Mouse (Mus musculus) regulatory T cell (primary cell): Measurements from ENCODE around the gene Rflnb.

Source experiments
- in situ Hi-C: fragments of 300-600 bp; cut with MboI, MseI; formaldehyde crosslinking; loops from one replicate; pipeline ENCODE4 v1.15.1; 2025; ENCODE audit warnings: high pct_unique_total_duplicates

Rflnb gene

DNA sequence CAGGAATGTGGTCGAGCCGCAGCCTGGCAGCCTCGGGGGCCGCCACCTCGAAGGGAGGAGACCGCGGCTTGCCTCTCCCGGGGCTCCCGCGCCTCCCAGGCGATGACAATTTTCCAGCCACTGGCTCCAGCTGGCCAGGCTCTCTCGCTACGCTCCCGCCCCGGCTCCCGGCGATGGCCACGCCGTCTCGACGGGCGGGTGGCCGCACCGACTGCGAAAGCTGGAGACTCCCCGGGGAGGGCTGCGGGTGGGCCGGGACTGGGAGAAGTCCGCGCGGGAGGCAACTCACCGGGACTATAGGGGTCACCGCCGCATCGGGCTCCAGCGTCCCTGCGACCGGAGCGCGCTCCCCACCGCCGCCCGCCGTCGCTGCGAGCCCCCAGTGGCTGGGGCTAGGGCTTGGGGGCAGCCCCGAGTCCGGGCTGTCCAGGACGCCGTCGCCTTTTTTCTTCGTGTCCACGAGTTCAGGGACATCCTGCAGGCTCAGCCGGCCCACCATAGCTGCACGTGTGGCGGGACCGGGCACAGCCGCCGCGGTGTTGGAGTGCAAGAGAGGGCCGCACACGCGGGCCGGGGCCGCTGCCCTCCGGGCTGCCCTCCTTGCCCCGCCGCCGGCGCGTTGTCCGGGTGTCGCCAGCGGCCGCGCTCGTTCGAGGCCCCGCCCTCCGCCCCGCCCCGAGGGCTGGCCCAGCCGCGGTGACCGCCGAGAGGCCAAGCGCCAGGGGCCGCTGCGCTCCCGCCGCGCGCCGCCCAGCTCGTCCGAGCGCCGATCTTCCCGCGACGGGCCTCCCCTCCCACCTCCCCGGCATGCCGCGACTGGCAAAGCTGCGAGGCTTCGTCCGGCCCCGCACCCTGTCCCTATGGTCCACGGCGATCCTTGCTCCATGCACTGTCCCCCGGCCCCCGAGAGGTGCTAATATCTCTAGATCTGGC is at the start of gene Rflnb:
Gene Rflnb, minus strand, starts transcription at position 644 of the 933 bp plus-strand sequence.
- in situ Hi-C loops: no loop called here

DNA sequence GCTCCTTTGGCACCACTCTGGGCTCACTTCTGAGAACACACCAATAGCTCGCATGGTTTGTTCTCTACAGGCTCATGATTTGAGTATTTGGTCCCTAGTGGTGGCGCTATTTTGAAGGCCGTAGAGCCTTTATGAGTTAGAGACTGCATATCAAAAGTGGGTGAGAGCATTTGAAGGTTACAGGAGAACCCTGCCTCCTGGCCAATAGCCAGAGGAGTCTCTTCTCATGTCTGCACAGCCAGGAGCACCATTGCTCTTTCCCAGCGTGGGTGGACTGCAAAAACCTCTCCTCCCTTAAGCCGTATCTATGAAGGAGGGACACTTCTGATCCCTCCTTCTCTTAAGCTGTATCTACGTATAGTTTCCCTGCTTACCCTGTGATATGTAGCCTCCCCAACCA is 49.8 kb upstream of the Rflnb start:
- in situ Hi-C loops: no loop called here

DNA sequence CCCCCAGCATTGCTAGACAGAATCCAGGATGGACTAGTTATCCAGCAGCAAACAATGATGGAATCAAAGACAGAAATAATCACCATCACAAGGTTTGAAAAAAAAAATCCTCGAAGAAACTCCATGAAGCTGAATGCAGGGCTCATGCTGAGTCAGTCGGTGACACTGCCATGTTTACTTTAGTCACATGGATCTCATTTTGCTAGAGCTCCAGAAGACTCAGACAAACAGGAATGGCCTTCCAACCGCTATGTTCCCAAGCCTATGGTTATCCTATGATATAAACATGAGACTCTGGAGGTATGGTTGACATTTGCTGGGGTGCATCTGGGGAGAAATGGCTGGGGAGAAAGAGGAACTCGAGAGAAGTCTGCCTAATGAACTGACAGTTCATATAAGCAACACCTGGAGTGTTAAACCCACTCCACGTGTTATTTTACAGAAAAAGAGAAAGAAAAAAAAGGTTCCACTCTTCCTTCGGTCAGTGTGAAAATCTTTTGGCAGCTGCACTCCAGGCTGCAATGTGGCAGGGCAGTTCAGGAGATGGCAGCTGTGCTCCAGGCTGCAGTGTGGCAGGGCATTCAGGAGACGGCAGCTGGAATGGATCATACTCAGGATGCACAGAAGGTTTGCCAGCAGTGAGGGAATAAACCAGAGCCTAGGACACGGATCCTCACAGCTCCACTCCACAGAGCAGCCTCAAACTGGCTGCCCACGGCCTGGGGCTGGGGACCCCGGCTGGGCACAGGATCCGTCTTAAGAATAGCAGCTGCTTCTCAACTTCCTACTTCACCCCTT is 46.9 kb upstream of the Rflnb start:
- in situ Hi-C loops: no loop called here

DNA sequence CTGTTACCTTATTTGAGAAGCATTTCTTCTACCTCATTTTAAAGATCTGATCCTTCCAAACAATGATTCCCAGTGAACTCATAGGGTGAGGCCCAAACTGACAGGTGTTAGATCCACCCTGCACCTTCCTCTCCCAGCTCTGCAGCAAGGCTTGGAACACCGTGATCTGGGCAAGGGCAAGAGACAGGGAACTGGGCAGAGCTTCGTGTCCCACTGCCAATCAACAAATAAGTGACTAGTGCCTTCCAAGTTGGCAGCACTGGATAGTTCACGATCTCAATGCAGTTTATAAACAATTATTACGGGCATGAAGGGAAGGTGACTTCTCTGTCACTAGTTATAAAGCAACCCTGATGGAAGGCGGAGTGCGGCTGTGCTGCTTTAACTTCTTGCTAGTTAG is 42.2 kb upstream of the Rflnb start:
- in situ Hi-C loops: no loop called here

DNA sequence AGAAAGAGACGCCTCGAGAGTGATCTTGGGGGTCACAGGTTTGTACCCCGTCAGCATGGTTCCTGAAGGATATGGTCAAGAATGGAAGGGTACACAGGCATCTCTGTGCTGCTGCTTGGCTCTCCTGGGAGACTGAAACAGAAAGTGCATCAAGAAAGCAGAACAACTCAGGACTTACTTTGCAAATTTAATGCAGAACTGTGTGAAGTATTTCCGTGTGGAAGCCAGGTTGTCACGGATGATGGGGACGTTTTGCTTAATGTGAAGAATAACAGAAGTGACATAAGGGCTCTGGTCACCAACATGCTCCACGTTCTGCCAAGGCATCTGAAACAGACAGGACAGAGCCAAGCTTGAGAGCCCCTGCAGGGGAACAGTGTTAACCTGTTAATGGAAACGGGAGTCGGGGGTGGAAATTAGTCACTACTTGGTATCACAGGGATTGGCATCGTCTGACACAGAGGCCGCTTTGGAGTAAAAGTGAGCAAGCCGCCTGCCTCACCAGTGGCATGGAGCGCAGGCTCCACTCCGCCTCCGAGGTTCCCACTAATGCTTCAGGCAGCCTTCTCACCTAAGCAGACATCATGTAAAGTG is 39.1 kb upstream of the Rflnb start:
- in situ Hi-C loops: no loop called here

DNA sequence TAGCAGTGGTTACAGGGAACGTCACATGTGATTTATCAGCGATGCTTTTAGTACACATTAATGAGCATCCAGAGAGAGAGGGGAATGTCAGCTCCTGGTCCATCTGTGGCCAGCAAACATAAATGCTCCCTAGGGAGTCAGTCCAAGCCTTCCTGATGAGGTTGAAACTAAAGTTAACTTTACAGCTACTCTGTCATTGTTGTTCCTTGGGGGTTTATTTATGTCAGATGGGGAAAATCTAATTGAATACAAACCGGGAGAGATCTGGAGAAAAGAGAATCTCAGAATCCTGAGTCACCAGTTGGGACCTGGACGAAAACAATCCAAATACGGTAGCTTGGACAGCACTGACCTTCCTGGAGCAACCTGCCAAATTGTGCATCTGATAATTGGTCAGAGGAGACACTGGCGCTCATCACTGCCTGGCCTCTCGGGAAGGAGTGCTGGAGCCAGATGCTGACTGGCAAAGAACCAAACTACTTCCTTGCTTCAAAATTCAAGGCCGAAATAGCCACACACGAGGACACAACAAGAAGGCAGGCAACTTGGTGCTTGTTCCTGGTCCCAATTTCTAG is 38.0 kb upstream of the Rflnb start:
- in situ Hi-C loops: no loop called here

DNA sequence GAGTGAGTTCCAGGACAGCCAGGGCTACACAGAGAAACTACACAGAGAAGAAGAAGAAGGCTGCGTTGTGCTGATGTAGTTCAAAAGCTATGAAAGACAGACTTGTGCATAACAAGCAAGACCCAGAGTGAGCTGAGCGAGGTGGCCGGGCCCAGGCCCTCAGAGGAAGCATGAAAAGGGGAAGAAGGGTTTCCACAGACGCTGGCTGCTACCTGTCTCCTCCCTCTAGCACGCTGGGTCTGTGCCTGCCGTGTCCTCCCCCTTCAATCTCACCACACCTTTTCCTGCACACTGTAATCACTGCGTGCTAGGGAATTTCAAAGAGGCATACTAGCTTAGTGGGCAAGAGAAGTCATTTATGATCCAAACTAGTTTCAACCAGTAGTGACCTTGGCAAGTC is 36.8 kb upstream of the Rflnb start:
- in situ Hi-C loops: no loop called here

DNA sequence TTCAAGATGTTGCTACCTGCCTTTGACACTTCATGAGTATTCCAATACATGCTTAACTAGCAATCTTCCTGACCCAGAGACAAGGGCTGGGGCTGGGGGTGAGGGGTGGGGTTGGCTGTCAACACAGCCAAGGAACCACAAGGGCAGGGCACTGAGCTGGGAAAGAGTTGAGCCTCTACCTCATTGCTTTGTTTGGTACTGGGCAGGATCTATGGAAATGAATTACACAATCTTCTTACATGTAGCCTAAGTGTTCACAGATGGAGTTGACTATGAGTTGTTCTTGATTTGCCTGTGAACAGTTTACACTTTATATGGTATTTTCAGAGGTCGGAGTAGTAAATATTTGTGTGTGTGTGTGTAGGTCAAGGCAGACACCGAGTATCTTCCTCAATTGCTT is 33.3 kb upstream of the Rflnb start:
- in situ Hi-C loops: no loop called here

DNA sequence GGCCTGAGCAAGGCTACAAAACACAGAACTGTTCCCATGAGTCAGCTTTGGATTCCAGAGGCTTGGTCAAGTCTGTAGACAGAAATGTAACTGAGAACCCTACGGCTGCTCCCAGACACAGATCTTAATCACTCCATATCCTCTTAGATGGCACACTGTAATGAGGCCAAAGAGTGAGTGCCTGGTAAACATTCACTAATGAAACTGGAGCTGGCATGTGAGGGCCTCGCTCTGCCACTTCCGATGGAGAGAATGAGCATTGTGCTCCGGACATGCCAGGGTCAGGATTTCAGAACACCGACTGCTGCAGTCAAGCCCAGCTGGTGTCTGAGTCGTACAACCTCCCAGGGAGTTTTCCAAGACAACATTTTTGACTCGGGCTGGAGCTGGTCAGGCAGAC is 32.4 kb upstream of the Rflnb start:
- in situ Hi-C loops: no loop called here

DNA sequence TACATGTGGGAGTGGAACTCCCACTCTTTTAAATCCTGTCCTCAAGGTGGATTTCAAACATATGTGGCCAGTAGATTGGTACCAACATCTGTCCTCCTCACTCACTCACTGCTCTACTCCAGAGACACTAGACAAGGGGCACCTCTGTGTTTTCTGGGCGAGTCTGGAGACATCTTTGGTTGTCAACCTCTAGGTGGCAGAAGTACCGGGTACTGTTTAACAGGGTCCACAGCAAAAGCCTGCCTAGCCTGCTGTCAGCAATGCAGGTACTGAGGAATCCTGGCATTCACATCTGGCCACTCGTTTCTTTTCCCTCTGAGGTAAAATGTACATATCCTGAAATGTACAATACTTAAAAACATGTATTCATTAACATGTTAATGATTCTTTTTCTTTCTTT is 28.9 kb upstream of the Rflnb start:
- in situ Hi-C loops: no loop called here

DNA sequence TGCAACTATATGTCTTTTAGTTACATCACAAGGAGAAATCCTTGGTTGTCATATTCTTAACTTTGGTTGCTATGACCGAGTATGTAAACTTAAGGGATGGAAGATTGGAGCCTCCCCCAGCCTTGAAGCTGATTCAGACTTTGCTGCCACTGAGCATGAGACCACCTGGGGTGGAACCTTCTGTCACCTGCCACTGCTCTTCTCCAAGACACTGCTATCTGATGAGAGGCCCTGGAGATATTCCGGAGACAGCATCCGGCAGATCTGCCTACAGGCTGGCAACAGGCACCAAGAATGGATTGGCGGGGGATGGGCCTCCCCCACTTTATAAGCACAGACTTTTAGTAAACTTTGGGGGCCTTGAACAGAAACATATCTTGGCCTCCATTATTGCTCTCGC is 24.9 kb upstream of the Rflnb start:
- in situ Hi-C loops: no loop called here

DNA sequence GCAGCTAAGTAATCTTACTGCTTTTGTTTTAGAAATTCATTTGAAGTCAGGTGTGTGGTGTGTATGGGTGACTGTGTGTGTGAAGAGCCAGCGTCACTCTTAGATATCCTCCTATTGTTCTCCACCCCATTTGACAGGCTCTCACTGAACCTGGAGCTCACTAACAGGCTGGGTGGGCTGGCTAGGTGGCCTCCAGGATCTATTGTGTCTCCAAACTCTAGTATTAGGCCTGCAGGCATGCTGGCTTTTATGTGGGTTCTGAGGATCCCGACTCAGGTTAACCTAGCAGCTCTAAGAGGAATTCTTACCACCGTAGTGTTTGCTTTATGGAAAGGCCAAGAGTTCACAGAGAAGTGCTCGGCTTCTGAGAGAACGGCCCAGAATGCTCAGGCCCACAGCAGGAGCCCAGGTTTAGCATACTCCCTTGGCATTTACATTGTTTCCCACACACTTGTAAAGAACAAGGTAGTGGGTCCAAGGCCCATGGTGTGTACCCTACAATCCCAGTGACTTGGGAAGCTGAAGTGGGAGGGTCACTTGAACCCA is 23.5 kb upstream of the Rflnb start:
- in situ Hi-C loops: no loop called here

DNA sequence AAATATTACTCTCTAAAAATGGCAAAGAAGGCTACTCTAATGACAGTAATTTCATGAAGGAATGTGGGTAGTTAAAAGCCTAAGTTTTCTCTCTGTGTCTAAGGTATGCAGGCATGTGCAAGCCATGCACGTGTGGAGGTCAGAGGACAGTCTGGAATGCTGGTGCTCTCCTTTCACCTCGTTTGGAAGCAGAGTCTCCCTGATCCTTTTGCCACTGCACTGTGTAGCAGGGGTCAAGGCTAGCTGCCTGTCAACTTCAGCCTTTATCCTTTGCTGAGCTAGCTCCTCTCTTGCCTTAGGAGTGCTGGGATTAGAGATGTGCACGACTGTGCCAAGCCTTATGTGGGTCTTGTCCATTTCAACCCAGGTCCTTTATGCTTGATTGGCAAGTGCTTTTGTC is 22.9 kb upstream of the Rflnb start:
- in situ Hi-C loops: no loop called here

DNA sequence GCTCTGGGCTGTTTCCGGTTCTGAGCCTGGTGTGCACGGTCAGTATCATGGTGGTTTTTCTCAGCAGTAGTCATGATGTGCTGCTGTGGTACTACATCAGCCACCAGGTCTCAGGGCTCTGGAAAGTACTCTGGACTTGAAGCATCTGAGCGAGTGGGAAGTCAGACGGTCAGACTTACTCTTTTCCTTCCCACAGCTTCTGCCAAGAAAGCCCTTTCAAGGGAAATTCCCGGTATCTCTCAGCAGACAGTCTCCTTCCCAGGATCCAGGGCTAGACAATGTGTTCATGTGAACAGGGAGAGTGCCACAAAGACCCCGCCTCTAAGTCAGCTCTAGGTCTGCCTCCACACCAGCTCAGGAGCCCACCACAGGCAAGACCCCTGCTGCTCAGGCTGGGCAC is 17.8 kb upstream of the Rflnb start:
- in situ Hi-C loops: no loop called here

DNA sequence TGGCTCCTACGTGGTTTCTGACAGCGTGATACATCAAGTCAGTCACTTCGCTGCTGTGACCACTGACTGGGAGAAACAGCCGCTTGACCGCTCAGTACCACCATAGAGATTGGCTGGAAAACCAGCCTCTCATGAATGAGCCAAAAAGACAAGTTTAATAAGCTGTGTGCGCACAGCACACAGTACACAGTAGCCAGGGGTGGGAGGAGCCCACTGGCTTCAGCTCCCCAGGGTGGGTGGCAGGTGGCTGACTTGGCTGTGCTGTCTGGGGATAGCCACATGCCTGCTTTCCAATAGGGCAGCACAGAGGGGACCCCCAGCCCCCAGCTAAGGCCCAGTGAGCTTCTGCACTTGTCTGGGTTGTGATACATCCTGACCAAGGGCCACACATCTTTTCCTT is 16.9 kb upstream of the Rflnb start:
- in situ Hi-C loops: no loop called here

DNA sequence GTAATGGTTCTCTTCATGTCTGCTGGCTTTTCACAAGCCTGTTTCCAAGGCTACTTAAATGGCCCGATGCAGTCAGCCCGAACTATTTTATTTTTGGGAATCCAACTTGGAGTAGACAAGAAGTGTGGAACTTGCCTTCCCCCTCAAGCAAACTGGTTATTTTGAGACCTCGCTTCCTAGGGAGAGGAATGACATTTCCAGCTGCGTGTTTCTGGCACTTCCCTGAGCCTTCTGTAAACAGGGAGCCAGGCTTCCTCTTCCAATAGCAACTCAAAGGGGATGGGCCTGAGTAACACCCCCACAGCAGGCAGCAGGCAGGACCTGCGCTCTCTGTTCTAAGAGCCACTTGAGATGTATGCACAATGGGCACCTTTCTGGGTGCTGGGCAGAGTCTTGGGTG is 15.3 kb upstream of the Rflnb start:
- in situ Hi-C loops: no loop called here

DNA sequence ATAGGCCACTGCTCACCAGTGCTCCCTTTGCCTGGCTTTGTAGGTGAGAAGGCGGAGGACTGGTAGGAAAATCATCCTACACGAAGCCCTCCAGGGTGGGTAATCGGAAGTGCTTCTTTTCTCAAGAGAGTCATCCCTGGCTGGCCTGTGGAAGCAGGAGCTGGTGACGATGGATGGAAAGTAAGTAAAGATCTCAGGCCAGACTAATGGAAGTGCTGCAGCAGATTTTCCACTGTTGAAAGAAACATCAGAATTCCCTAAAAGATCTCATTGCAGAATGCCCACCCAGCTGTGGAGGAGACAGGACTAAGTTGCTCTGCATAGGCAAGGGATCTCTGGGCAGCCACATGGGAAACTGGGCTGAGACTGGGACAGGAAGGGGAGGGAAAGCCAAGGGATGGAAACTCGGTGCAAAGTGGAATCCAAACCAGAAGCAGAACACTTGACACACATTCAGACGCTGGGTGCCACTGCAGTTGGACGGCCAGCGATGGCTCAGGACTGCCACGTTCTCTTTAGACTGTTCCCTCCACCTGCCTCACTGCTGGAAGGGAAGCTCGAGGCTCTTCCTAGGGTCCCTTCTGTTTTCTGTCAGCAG is 14.6 kb upstream of the Rflnb start:
- in situ Hi-C loops: no loop called here

DNA sequence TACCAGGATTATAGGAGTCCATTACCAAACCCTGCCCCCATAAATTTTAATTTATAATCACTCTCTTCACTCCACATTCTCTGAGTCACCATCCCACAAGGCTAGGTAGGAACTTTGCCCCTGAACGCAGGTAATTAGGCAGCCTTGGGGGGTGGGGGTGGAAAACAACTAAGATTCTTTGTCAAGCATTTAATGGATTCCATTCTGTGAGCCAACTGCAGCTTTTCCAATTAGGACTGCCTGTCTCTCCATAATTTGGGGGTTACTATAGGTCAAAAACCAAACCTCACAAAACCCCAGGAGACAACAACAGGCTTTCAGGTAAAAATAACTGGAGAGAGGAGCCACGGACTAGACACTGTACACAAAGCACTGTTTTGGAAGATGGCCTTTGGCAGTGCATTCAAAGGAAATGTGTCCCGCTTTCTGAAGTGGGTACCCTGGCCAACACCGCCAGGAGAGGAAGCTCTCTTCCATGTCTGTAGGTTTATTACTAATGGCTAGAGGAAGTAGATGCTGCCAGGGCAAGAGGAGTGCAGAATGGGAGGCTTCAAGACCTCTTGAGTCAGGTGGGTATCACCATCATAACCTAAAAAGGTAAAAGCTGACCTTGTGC is 13.3 kb upstream of the Rflnb start:
- in situ Hi-C loops: no loop called here

DNA sequence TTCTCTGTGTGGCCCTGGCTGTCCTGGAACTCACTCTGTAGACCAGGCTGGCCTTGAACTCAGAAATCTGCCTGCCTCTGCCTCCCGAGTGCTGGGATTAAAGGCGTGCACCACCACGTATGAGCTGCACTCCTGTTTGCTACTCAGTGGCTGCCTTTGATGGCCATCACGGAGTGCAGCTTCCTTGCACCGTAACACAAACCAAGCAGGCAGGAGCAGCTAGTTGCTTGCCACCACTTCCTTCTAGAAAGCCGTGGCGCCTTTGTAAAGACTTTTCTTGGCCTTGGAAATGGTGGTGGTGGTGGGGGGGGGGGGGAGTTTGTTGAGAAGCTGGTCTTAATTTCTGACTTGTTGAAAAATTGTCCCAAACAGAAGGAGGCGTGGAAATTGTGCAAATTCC is 12.5 kb upstream of the Rflnb start:
- in situ Hi-C loops: no loop called here

DNA sequence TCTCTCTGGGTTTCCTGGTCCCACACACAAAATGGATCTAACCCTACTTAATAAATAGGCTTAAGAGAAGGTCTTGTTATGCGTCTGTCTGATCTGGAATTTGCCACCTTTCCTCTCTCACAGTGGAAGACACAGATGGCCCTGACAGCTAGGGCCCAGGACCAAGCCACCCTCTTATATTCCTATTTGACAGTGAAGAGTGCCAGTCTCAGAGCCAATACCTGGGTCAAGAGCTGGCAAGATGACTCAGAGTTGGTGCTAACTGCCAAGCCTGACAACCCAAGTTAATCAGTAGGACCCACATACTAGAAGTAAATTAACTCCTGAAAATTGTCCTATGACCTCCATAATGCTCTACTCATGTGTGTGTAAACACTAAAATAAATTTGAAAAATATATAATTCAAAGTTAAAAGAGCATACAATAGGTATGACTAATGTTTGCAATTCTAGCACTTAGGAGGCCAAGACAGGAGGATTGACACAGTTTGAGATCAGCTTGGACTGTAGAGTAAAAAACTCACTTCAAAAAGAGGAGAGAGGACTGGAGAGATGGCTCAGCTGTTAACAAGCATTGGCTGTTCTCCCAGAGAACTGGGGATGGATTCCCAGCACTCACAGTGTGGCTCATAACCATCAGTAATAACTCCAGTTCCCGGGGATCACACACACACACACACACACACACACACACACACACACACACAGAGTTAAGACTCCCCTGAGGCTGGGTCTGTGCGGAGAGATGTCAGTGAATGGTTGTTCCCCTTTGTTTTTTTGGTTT is 11.9 kb upstream of the Rflnb start:
- in situ Hi-C loops: loop anchor here (10.0 kb wide), 1 partner anchor 1825 kb away; no protein-coding TSS in a partner anchor
